Mouse (Mus musculus) lung, postnatal 0 days (tissue): ENCODE measurements around the gene Supv3l1.

ENCODE experiments used
- CTCF ChIP-seq: IDR thresholded peaks from 2 replicates; pipeline ENCODE4 v1.5.1; 2016; ENCODE audit warnings: antibody characterized with exemption, mild to moderate bottlenecking
- EP300 ChIP-seq: IDR thresholded peaks from 2 replicates; pipeline ENCODE4 v1.6.1; 2016; ENCODE audit warnings: antibody characterized with exemption, mild to moderate bottlenecking, control low read depth

DNA sequence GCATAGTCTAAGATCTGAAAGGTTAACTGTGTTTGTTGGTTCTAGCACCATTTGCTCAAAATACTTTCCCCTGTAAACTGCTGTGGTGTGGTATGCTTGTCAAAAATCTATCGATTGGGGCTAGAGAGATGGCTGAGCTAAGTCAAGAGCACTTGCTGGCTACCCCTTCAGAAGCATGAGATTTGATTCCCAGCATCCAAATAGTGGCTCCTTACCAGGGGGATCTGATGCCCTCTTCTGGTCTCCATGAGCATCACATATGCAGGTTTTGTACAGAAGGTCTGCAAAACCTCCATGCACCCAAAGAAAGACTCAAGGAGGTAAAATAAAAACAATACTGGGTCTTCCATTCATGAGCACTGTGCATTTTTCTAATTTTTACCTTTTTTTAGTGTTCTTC is 38.7 kb upstream of the Supv3l1 start:
- TF ChIP-seq CTCF: peak; percentile 79
- TF ChIP-seq EP300: no peak
